Mouse (Mus musculus) bone marrow, adult 2 months (tissue): ENCODE results near the gene Gne.

Experiments
- CTCF ChIP-seq: fragments of 200-500 bp; IDR thresholded peaks from 2 replicates; pipeline ENCODE4 v1.5.1; 2011; ENCODE audit warnings: low read length, control low read depth; ENCODE audit not compliant: control insufficient read depth, insufficient read depth
- POLR2A ChIP-seq: fragments of 200-500 bp; IDR thresholded peaks from 2 replicates; pipeline ENCODE4 v1.6.1; 2011; ENCODE audit warnings: low read depth, mild to moderate bottlenecking, control low read depth, low read length, borderline replicate concordance; ENCODE audit not compliant: control insufficient read depth

GRCm38 (mm10) chr4:44025570-44025969 lies 58.4 kb downstream of the Gne start:
- TF ChIP-seq POLR2A (no peak), CTCF (no peak)
